Mouse (Mus musculus) ovary, adult 18-20 months (tissue): Measurements from ENCODE around the gene Ang.

Experiments used
- DNase-seq: peaks from one replicate; pipeline ENCODE4 v3.0.0; 2022; ENCODE audit warnings: low spot score, mixed read lengths

The Ang gene

GRCm38 (mm10) chr14:51088970-51089673 is 1.8 kb upstream of the Ang start:
- DNase-seq = peak; percentile 92

GRCm38 (mm10) chr14:51089674-51090076 is 1.3 kb upstream of the Ang start:
- no peak for DNase-seq

- peak; percentile 60 for DNase-seq
These were observed 721 bp upstream of the Ang start for GRCm38 (mm10) chr14:51090077-51090781.

GRCm38 (mm10) chr14:51092073-51092620 is 1.2 kb downstream of the Ang start:
- no peak for DNase-seq

DNA sequence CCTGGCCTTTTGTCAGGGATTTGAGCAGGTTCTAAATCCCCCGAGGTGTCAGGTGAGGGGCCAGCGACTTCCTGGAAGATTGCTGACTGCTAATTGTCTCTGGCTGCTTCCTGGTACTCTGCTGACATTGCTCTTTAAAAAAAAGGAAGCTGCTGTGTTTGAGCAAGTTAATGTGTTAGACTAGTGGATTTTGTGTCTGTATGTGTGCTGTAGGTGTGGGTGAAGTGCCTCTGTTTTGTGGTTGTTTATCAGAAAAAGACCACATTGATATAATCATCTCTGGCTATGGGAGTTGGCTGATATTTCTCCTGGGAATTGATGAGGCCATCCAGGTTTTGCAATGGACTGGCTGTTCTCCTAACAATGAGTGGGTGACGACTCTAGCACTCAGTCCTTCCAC is 2.5 kb downstream of the Ang start:
- no peak for DNase-seq

GRCm38 (mm10) chr14:51094096-51094875 is 3.3 kb downstream of the Ang start:
- DNase-seq = no peak

DNA sequence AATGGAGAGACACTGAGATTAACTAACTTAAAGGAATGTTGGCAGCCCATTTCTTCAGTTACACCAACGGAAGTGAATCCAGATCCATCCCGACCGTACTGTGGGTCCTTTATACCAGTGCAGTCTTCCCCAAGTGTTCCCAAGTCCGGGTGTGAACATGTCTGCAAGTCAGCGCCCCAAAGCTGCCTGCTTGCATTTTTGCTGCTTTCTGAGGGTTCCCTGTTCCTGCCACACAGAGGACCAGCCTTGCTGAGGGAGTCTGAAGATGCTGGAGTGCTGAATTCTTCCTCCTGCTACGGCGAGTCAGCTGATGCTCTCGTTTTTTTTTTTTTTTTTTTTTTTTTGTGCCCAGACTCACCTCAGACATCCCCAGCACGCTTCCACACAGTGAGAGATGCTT is 4.0 kb downstream of the Ang start:
- DNase-seq = no peak

GRCm38 (mm10) chr14:51095736-51096524 is 5.0 kb downstream of the Ang start:
- DNase-seq = no peak

GRCm38 (mm10) chr14:51098300-51098699 is 7.3 kb downstream of the Ang start:
- peak; percentile 20 for DNase-seq

DNA sequence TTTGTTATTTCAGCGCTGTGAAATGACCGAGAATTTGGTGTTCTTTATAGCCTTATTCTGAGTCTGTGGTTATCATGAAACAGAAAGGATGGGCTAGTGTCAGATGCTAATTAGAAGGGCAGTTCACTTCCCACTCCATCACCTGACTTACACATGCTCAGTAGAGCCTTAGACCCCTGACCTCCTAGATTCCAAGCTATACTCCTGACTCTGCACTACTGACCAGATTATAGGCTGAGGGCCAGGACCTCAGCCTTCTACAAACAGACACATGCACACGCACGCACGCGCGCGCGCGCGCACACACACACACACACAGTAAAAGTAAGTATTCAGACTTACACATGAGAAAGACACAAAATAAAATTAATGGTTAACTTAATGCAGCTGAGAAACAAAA is 8.0 kb downstream of the Ang start:
- DNase-seq = no peak

GRCm38 (mm10) chr14:51101284-51101683 is 10.3 kb downstream of the Ang start:
- DNase-seq = no peak

DNA sequence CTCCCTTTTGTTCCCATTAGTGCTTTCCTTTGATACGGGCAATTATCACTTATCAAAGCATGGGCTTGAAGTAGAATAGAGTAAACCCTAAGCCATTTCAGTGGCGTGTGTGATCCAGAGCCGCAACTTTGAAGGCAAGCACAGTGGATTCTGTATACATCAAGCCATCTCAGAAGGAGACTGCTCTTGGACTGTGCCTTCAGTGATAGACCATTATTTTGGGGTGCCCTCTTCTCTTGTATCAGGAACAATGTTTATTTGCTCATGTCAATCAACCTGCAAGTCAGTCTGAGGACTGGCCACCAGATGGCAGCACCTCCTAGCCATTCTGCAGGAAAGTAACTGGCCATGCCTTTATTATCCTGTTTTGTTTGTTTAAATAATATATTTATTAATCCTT is 12.3 kb downstream of the Ang start:
- DNase-seq = no peak

DNA sequence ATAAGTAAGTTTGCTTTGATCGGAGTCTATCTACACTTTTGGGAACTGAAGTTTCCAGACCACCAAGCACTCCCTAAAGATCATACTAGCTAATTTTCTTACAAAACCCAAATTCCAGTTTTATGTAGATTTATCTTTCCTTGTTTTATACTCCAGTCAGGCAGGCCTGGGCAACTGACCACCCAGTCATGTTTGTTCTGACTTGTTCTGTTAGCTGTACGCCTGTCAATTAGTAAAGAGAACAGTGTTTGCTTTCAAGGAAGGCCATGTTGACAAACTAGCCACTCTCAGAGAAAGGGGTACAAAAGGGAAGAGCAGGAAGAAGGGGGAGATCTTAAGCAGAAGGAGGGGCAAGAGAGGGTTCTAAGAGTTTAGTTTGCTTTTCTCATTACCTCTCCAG is 13.4 kb downstream of the Ang start:
- no peak for DNase-seq

GRCm38 (mm10) chr14:51106449-51106967 is 15.6 kb downstream of the Ang start:
- no peak for DNase-seq

- DNase-seq = no peak
These were observed 21.0 kb downstream of the Ang start for GRCm38 (mm10) chr14:51111966-51112365.

GRCm38 (mm10) chr14:51113476-51113875 is 22.5 kb downstream of the Ang start:
- DNase-seq = no peak

- no peak for DNase-seq
These were observed 23.1 kb downstream of the Ang start, which contains the start of gene Eddm3b for GRCm38 (mm10) chr14:51113916-51114560. Gene Eddm3b (plus strand): TSS chr14:51114426.

GRCm38 (mm10) chr14:51125684-51126083 is 34.7 kb downstream of the Ang start:
- DNase-seq = no peak

DNA sequence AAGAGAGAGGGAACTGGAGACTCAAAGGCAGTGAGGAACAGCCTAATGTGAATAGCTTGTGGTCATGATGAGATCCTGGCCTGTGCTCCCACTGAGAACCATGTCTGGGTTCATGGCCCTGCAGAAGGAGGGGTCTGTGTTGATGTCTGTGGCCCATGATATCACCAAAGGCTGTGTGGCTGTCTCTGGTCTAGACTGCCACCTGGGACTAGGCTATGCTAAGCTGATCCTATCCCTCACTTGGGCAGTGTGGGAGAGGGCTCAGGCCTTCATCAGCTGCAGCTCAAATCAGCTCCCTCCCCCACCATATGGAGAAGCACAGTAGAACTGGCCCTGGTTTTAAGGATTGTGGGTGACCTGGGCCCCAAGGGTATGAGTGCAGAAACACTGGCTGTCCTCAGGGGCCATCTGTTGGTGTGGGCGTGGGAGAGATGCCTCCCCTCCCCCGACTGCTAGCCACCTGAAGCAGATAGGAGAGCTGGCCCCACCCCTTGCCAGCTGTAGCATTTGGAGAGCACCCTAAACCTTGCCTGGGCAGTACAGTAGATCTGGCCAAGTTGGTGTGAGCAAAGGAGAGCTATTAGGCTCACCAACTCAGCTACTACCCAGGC is 36.8 kb downstream of the Ang start:
- no peak for DNase-seq

DNA sequence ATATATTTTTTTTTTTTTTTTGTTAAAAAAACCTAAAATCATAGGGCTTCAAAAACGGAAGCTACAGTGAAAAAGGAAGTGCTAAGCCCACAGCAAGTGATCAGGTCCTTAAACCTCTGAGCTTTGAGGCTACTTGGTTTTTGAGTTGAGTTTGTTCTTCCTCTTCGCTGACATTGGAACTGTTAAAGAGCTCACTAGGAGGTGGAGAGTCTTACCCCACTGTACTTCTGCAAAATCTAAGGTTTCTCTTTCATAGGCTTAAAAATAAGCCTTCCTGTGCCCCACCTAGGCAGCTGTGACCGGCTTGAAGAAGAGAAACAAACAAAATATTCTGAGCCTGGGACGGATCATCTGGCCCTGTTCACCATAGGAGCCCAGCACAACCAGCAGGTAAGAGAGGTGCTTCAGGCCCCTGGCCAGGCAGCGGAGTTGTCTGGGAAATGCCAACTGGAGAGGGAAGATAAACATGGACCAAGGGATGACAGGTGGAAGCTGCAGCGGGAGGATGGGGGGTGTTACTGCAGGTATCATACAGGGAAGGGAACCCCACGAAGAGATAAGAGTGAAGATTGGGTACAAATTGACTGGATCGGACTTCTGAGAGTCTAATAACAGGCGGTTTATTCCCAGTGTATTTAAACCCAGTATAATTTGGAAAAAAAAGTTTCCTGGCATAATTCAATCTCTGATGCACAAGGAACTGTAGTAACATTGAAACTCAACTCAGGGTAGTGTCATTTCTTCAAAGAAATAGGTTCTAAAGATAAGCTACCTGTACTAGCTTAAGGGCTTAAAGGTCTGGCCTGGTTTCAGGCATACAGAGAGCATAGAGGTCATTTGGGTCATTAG is 38.0 kb downstream of the Ang start:
- DNase-seq = no peak
